Mouse (Mus musculus): Measurements from ENCODE around the gene Zfp770. TPM values are rescaled to one million over a fixed set of nuclear protein-coding genes. Genes with fewer than 3 reads are reported as not detected.

Gene Zfp770
- polyA plus RNA-seq (2014; fragmentation: Nextera tagmentation; extraction: Ambion mirVana) = 8.6 and 8.9 TPM in 2 replicates

GRCm38 (mm10) chr2:114200932-114201559 is at the start of gene Zfp770:
Zfp770 (minus strand) TSS chr2:114201469.
- peaks cover 7% of the 10 kb centered on the region; the same call in 1 of the 2 replicates for H3K4me1 ChIP-seq (ENCODE audit: control insufficient read depth, insufficient read depth, low read length)
- peak; percentile 92 for ATAC-seq (ENCODE audit: insufficient number of reproducible peaks, insufficient read depth, low FRiP score, low read depth)
- H3K36me3 ChIP-seq (ENCODE audit: control insufficient read depth, insufficient read depth, low read length) = peaks cover 7% of the 10 kb centered on the region
- H3K27me3 ChIP-seq (ENCODE audit: control insufficient read depth, insufficient read depth, low read length) = no peaks in the 10 kb centered on the region
- WGBS = under 1% methylated on average over 36 of the region's 36 CpGs
- H3K27ac ChIP-seq (ENCODE audit: low read length) = peak within 1 kb of the TSS; percentile 72; the same call in 1 of the 2 replicates
- peak within 1 kb of the TSS; percentile 88 for H3K4me3 ChIP-seq (ENCODE audit: low read depth, low read length)
- no peaks in the 10 kb centered on the region for H3K9me3 ChIP-seq (ENCODE audit: control insufficient read depth, low read depth, low read length)
- peak within 1 kb of the TSS; percentile 67 for H3K4me2 ChIP-seq (replicated peaks; ENCODE audit: low read depth, low read length)
- H3K9ac ChIP-seq (replicated peaks; ENCODE audit: low read depth, low read length) = peak within 1 kb of the TSS; percentile 92

- ATAC-seq (ENCODE audit: insufficient number of reproducible peaks, insufficient read depth, low FRiP score, low read depth) = no peak
- Histone ChIP-seq H3K4me2 (replicated peaks; ENCODE audit: low read depth, low read length) (no peak overlapping the region), H3K9me3 (ENCODE audit: control insufficient read depth, low read depth, low read length) (no peaks in the 10 kb centered on the region), H3K27ac (ENCODE audit: low read length) (no peak overlapping the region), H3K4me1 (ENCODE audit: control insufficient read depth, insufficient read depth, low read length) (no peaks in the 10 kb centered on the region; the same call in 1 of the 2 replicates), H3K36me3 (ENCODE audit: control insufficient read depth, insufficient read depth, low read length) (no peaks in the 10 kb centered on the region), H3K4me3 (ENCODE audit: low read depth, low read length) (no peak overlapping the region), H3K27me3 (ENCODE audit: control insufficient read depth, insufficient read depth, low read length) (no peaks in the 10 kb centered on the region), H3K9ac (replicated peaks; ENCODE audit: low read depth, low read length) (no peak overlapping the region)
- 52% methylated on average over 6 of the region's 6 CpGs for WGBS
Observed at GRCm38 (mm10) chr2:114249440-114249839, 48.2 kb upstream of the Zfp770 start.

- Histone ChIP-seq H3K4me3 (ENCODE audit: low read depth, low read length) (no peak overlapping the region), H3K36me3 (ENCODE audit: control insufficient read depth, insufficient read depth, low read length) (no peaks in the 10 kb centered on the region), H3K4me2 (replicated peaks; ENCODE audit: low read depth, low read length) (no peak overlapping the region), H3K27me3 (ENCODE audit: control insufficient read depth, insufficient read depth, low read length) (no peaks in the 10 kb centered on the region), H3K4me1 (ENCODE audit: control insufficient read depth, insufficient read depth, low read length) (no peaks in the 10 kb centered on the region), H3K9ac (replicated peaks; ENCODE audit: low read depth, low read length) (no peak overlapping the region), H3K27ac (ENCODE audit: low read length) (no peak overlapping the region), H3K9me3 (ENCODE audit: control insufficient read depth, low read depth, low read length) (no peaks in the 10 kb centered on the region)
- ATAC-seq (ENCODE audit: insufficient number of reproducible peaks, insufficient read depth, low FRiP score, low read depth) = no peak
- 17% methylated on average over 4 of the region's 4 CpGs for WGBS
Observed at GRCm38 (mm10) chr2:114237639-114238038, 36.4 kb upstream of the Zfp770 start.

- Histone ChIP-seq H3K27ac (ENCODE audit: low read length) (no peak overlapping the region), H3K36me3 (ENCODE audit: control insufficient read depth, insufficient read depth, low read length) (no peaks in the 10 kb centered on the region), H3K4me2 (replicated peaks; ENCODE audit: low read depth, low read length) (no peak overlapping the region), H3K27me3 (ENCODE audit: control insufficient read depth, insufficient read depth, low read length) (no peaks in the 10 kb centered on the region), H3K9me3 (ENCODE audit: control insufficient read depth, low read depth, low read length) (no peaks in the 10 kb centered on the region), H3K4me3 (ENCODE audit: low read depth, low read length) (no peak overlapping the region), H3K4me1 (ENCODE audit: control insufficient read depth, insufficient read depth, low read length) (no peaks in the 10 kb centered on the region), H3K9ac (replicated peaks; ENCODE audit: low read depth, low read length) (no peak overlapping the region)
- ATAC-seq (ENCODE audit: insufficient number of reproducible peaks, insufficient read depth, low FRiP score, low read depth) = no peak
- 95% methylated on average over 1 of the region's 1 CpGs for WGBS
Observed at GRCm38 (mm10) chr2:114236566-114236965, 35.3 kb upstream of the Zfp770 start.

GRCm38 (mm10) chr2:114235584-114235983 is 34.3 kb upstream of the Zfp770 start:
- no peak overlapping the region for H3K4me3 ChIP-seq (ENCODE audit: low read depth, low read length)

GRCm38 (mm10) chr2:114231248-114231647 is 30.0 kb upstream of the Zfp770 start:
- H3K4me3 ChIP-seq (ENCODE audit: low read depth, low read length) = no peak overlapping the region
- no peak overlapping the region for H3K27ac ChIP-seq (ENCODE audit: low read length)
- H3K27me3 ChIP-seq (ENCODE audit: control insufficient read depth, insufficient read depth, low read length) = no peaks in the 10 kb centered on the region
- H3K4me2 ChIP-seq (replicated peaks; ENCODE audit: low read depth, low read length) = no peak overlapping the region
- no peaks in the 10 kb centered on the region for H3K9me3 ChIP-seq (ENCODE audit: control insufficient read depth, low read depth, low read length)
- no peaks in the 10 kb centered on the region for H3K36me3 ChIP-seq (ENCODE audit: control insufficient read depth, insufficient read depth, low read length)
- WGBS = 66% methylated on average over 2 of the region's 2 CpGs
- H3K9ac ChIP-seq (replicated peaks; ENCODE audit: low read depth, low read length) = no peak overlapping the region
- no peaks in the 10 kb centered on the region for H3K4me1 ChIP-seq (ENCODE audit: control insufficient read depth, insufficient read depth, low read length)
- ATAC-seq (ENCODE audit: insufficient number of reproducible peaks, insufficient read depth, low FRiP score, low read depth) = no peak

More at GRCm38 (mm10) chr2:114235584-114235983, 34.3 kb upstream of the Zfp770 start:
- no peak overlapping the region for H3K27ac ChIP-seq (ENCODE audit: low read length)
- no peak for ATAC-seq (ENCODE audit: insufficient number of reproducible peaks, insufficient read depth, low FRiP score, low read depth)
- H3K4me2 ChIP-seq (replicated peaks; ENCODE audit: low read depth, low read length) = no peak overlapping the region
- WGBS = 74% methylated on average over 3 of the region's 3 CpGs
- H3K9ac ChIP-seq (replicated peaks; ENCODE audit: low read depth, low read length) = no peak overlapping the region
- H3K4me1 ChIP-seq (ENCODE audit: control insufficient read depth, insufficient read depth, low read length) = no peaks in the 10 kb centered on the region
- no peaks in the 10 kb centered on the region for H3K27me3 ChIP-seq (ENCODE audit: control insufficient read depth, insufficient read depth, low read length)
- H3K36me3 ChIP-seq (ENCODE audit: control insufficient read depth, insufficient read depth, low read length) = no peaks in the 10 kb centered on the region
- H3K9me3 ChIP-seq (ENCODE audit: control insufficient read depth, low read depth, low read length) = no peaks in the 10 kb centered on the region

- Histone ChIP-seq H3K4me3 (ENCODE audit: low read depth, low read length) (no peak overlapping the region), H3K9me3 (ENCODE audit: control insufficient read depth, low read depth, low read length) (no peaks in the 10 kb centered on the region), H3K9ac (replicated peaks; ENCODE audit: low read depth, low read length) (no peak overlapping the region), H3K4me1 (ENCODE audit: control insufficient read depth, insufficient read depth, low read length) (no peaks in the 10 kb centered on the region), H3K27ac (ENCODE audit: low read length) (no peak overlapping the region), H3K27me3 (ENCODE audit: control insufficient read depth, insufficient read depth, low read length) (no peaks in the 10 kb centered on the region), H3K4me2 (replicated peaks; ENCODE audit: low read depth, low read length) (no peak overlapping the region), H3K36me3 (ENCODE audit: control insufficient read depth, insufficient read depth, low read length) (no peaks in the 10 kb centered on the region)
- no peak for ATAC-seq (ENCODE audit: insufficient number of reproducible peaks, insufficient read depth, low FRiP score, low read depth)
- 86% methylated on average over 2 of the region's 2 CpGs for WGBS
Observed at GRCm38 (mm10) chr2:114228672-114229071, 27.4 kb upstream of the Zfp770 start.

- WGBS = 76% methylated on average over 6 of the region's 6 CpGs
- H3K4me3 ChIP-seq (ENCODE audit: low read depth, low read length) = no peak overlapping the region
- peaks cover 3% of the 10 kb centered on the region; the same call in 1 of the 2 replicates for H3K4me1 ChIP-seq (ENCODE audit: control insufficient read depth, insufficient read depth, low read length)
- H3K27ac ChIP-seq (ENCODE audit: low read length) = no peak overlapping the region
- no peaks in the 10 kb centered on the region for H3K9me3 ChIP-seq (ENCODE audit: control insufficient read depth, low read depth, low read length)
- no peak overlapping the region for H3K9ac ChIP-seq (replicated peaks; ENCODE audit: low read depth, low read length)
- no peak for ATAC-seq (ENCODE audit: insufficient number of reproducible peaks, insufficient read depth, low FRiP score, low read depth)
- no peaks in the 10 kb centered on the region for H3K27me3 ChIP-seq (ENCODE audit: control insufficient read depth, insufficient read depth, low read length)
- H3K4me2 ChIP-seq (replicated peaks; ENCODE audit: low read depth, low read length) = no peak overlapping the region
- no peaks in the 10 kb centered on the region for H3K36me3 ChIP-seq (ENCODE audit: control insufficient read depth, insufficient read depth, low read length)
Observed at GRCm38 (mm10) chr2:114205036-114205435, 3.8 kb upstream of the Zfp770 start.

GRCm38 (mm10) chr2:114201574-114201973 is 305 bp upstream of the Zfp770 start:
- H3K4me1 ChIP-seq (ENCODE audit: control insufficient read depth, insufficient read depth, low read length) = peaks cover 7% of the 10 kb centered on the region; the same call in 1 of the 2 replicates
- ATAC-seq (ENCODE audit: insufficient number of reproducible peaks, insufficient read depth, low FRiP score, low read depth) = no peak
- 28% methylated on average over 4 of the region's 4 CpGs for WGBS

More at GRCm38 (mm10) chr2:114201574-114201973, 305 bp upstream of the Zfp770 start:
- peak overlapping the region; percentile 88 for H3K4me3 ChIP-seq (ENCODE audit: low read depth, low read length)
- H3K9ac ChIP-seq (replicated peaks; ENCODE audit: low read depth, low read length) = no peak overlapping the region
- H3K9me3 ChIP-seq (ENCODE audit: control insufficient read depth, low read depth, low read length) = no peaks in the 10 kb centered on the region
- no peak overlapping the region; the same call in 1 of the 2 replicates for H3K27ac ChIP-seq (ENCODE audit: low read length)
- H3K36me3 ChIP-seq (ENCODE audit: control insufficient read depth, insufficient read depth, low read length) = peaks cover 1% of the 10 kb centered on the region
- no peaks in the 10 kb centered on the region for H3K27me3 ChIP-seq (ENCODE audit: control insufficient read depth, insufficient read depth, low read length)
- H3K4me2 ChIP-seq (replicated peaks; ENCODE audit: low read depth, low read length) = peak overlapping the region; percentile 67

All from stomach, embryonic 14.5 days (tissue).